Mouse (Mus musculus) mature B cell (primary cell): ENCODE results near the gene Pcdh11x.
"Not testable (repeated sequence)": the region's sequence is repeated elsewhere in the genome, so short reads cannot be mapped to it uniquely, and the experiment has no call there.

Source experiments
- in situ Hi-C: fragments of 300-500 bp; cut with MboI; formaldehyde crosslinking; loops from 2 replicates; pipeline ENCODE4 v1.14.3; 2019

Pcdh11x gene

GRCm38 (mm10) chrX:120290011-120290899 is at the start of gene Pcdh11x:
Pcdh11x (plus strand) TSS chrX:120290259.
- in situ Hi-C loops = no loop called here

DNA sequence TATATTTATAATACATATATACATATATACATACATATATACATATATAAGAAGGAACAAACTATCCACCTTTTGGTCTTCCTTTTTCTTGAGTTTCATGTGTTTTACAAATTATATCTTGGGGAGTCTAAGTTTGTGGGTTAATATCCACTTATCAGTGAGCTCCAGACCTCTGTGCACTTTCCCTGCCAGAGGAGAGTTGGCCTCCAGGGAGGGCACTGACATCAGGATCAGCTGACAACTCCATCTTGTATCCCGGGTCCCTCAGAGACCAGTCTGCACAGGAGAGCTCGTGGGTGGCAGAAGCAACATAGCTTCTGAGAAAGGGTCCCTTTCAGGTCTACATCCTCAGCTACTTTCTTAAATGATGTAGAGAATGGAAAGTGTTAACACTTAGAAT is 30.0 kb upstream of the Pcdh11x start:
- in situ Hi-C loops = no loop called here

DNA sequence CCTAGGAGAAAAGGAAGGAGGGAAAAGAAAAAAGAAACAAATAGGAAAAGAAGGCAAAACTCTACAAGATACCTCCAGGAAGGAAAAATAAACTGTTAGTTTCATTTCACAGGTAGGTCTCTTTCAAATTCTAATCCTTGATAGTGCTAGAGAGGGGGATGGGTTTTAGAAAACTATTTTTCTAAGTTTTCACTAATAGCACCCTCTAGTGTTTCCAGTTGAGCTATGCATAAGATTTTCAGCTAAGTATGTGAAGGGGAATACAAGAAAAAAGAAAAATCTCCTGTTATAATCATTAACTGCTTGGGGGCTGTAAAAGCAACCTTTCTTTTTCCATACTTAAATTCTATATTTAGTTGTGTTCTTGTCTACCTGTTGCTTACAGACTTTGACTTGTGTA is 4.5 kb upstream of the Pcdh11x start:
- in situ Hi-C loops = no loop called here

DNA sequence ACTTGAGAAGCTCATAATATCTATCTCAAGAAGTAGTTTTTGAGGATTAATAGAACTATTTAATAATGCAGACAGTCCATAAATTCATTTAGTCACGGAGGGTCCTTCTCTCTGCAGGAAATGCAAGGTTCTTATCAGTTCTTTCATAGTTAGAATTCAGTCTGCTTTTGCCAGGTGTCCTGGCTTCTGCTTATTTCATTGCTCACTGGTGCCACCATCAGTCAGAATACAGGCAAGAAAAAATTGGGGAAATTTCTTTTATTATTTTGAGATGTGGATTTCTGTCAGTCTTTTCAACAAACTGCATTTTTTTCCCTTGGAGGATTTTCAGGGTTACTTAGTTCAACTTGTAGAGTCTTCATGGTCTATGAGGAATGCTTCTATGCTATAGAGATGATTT is 2.6 kb upstream of the Pcdh11x start:
- in situ Hi-C loops = no loop called here

- in situ Hi-C loops = no loop called here
Measured at GRCm38 (mm10) chrX:120290900-120291280, 831 bp downstream of the Pcdh11x start.

- in situ Hi-C loops = no loop called here
Measured at GRCm38 (mm10) chrX:120291696-120292095, 1.6 kb downstream of the Pcdh11x start.

DNA sequence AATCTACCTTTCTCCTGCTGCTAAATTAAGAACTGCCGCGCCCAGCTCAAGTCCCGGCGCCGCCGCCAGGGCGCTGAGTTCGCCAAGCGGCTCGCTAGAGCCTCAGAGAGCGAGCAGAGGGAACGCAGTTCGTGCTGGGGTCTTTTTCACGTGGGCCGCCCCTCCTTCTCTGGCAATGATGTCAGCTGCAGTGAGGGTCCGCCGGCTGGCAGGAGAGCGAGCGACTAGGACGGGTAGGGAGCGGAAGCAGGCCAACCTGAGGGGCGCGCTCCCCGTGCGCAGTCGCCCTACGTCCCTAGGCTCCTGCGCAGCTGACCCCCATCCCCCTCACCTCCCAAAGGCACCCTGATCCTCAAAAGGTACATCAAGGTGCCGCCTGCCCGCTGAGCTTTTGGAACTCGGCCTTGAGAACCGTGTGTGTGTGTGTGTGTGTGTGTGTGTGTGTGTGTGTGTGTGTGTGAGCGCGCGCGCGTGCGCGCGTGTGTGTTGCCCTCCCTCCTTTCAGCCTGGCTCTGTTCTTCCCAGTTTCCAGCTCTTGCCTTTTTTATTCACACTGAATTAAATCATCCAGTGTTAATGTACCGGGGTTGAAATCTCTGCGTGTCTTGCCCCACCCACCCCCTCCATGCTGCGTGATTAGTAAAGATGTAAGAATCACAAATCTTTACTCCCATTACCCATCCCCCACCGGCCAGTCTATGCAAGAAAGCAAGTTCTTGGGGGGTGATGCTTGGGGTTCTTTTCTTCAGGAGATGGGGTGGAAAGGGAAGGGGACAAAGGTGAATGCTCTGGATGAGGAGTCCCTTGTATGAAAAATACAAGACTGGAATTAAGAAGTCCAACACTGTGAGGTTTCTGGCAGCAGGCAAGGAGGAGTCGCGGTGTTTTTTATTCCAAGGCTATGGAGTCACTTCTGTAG is 3.0 kb downstream of the Pcdh11x start:
- in situ Hi-C loops = no loop called here

DNA sequence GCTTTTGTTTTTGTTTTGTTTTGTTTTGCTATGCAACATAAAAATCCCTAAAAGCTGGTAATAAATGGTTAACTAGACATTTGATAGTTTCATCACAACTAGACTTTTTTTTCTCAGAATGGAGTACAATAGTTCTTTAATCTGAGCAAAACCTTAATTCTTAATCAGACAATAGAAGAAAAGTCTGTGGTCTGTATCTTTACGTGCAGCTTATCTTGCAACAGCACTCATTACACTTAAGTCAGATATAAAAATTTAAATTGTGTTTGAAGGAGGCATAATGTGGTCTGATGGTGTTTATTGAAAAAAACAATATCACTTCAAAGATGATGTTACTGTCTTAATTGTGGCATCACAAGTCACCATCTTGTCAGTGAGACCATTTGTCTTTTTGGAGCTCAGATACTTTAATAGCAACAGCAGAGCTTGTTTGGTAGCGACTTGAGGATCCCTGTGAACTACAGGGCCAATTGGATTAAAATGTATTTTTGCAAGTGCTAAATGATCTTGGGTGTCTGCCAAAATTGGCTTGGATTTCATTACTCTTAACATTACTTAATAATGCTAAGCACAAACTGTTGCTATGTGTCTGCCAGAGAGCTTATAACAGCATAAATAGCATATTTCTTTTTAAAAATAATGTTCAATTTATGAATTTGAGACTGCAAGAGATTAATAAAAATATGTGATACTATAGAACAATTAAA is 11.6 kb downstream of the Pcdh11x start:
- in situ Hi-C loops = no loop called here

DNA sequence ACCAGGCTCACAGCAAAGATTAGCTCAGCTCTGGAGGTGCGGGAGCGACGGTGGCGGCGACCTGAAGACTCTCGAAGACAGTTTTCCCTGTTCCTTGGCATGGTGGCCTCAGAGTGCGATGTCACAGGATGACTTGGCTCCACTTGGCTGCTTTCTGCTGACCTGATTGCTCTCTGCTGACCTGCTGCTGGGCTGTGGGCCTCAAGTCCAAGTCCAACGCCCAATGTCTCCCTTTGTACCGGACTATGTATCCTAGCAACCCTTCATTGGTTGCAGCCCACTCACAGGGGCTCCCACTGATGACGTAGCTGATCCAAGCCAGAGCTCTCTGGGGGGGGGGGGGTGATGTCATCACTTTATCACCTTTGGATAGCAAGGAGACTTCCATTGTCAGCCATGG is 22.9 kb downstream of the Pcdh11x start, which contains the start of gene H2afb3:
Gene H2afb3 (minus strand): TSS at position 101 of the 400 bp plus-strand sequence.
- in situ Hi-C loops = not testable (repeated sequence)

GRCm38 (mm10) chrX:120466225-120466624 is 176.2 kb downstream of the Pcdh11x start:
- in situ Hi-C loops = no loop called here

GRCm38 (mm10) chrX:120486428-120486827 is 196.4 kb downstream of the Pcdh11x start:
- in situ Hi-C loops = no loop called here

DNA sequence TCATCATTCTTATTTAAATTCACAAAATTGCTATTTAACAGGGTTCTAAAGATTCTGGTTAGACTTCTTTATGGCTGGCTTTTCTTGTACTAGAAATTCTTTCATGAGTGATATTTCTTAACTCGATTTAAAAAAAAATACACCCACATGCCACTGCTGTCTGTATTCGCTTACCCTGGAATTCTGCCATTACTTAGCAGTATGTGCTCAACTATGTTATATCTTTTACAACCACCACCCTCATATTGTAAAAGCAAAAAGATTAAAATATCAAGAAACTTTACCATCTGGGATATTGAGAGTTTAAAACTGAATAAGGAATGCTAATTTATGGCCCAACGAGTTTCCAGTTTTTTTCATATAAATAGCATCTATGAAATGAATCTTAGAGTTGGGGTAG is 234.9 kb downstream of the Pcdh11x start:
- in situ Hi-C loops = no loop called here

GRCm38 (mm10) chrX:120599309-120599708 is 309.2 kb downstream of the Pcdh11x start:
- in situ Hi-C loops = no loop called here

GRCm38 (mm10) chrX:120618460-120618859 is 328.4 kb downstream of the Pcdh11x start:
- in situ Hi-C loops = no loop called here

DNA sequence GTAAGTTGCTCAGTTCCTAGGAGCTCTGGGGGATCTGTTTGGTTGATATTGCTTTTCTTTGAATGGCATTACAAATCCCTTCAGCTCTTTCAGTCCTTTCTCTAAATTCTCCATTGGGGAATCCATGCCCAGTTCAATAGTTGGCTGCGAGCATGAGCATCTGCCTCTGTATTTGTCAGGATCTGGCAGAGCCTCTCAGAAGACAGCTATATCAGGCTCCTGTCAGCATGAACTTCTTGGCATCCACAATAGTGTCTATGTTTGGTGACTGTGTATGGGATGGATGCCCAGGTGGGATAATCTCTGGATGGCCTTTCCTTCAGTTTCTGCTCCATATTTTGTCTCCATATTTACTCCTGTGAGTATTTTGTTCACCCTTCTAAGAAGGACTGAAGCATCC is 380.2 kb downstream of the Pcdh11x start:
- in situ Hi-C loops = not testable (repeated sequence)

DNA sequence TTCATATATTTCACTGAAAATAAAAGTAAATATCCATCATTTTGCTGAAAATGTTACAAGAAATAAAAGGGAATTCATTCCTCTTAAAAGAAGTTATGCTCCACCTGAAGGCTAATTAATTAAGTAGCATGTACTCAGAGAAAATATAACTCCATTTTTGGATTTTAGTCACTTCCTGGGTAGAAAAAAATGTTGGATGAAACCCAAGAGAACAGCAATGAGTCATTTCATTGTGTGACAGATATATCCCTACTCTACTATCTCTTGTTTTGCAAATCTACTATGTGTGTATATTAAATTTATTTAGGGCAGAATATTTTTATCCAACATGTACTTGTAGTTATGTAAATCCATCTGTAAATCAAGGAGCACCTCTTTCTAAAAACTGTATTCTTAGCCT is 444.1 kb downstream of the Pcdh11x start:
- in situ Hi-C loops = no loop called here

GRCm38 (mm10) chrX:120735792-120736191 is 445.7 kb downstream of the Pcdh11x start:
- in situ Hi-C loops = no loop called here

GRCm38 (mm10) chrX:120944556-120944955 is 654.5 kb downstream of the Pcdh11x start:
- in situ Hi-C loops = no loop called here
